Mouse (Mus musculus): ENCODE results near the gene Dhrs13.

The Dhrs13 gene

DNA sequence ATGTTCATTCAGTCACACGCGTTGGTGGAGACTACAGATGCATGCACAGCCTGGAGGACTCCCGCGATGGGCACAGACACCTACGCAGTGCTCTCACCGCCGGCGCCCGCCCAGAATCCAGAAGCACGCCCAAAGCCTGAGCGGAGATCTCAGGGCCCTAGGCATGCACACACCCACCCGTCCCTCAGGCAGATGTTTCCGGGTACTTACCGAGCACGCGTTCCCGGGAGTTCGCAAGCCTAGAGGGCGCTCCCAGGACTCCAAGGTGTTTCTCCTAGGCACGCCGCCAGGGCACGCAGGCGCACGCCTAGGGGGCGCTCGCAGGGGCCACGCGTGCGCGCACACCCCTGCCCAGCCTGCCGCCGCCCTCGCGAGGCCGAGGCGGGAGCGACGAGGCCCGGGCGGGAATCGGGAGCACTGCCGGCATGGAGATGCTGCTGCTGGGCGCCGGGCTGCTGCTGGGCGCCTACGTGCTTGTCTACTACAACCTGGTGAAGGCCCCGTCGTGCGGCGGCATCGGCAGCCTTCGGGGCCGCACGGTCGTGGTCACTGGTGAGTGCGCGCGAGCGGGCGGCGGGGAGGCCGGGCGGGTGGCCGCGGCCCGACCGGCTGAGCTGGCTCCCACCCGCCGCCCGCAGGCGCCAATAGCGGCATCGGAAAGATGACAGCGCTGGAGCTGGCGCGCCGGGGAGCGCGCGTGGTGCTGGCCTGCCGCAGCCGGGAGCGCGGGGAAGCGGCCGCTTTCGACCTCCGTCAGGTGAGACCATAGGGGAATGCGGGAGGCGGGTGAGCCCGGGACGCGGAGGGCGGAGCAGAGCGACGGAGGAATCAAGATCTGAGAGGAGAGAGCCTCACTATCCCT is at the start of gene Dhrs13:
Gene Dhrs13, plus strand, starts transcription at position 334 of the 862 bp plus-strand sequence.
- peak; percentile 96 for DNase-seq (ENCODE audit: low spot score)

DNA sequence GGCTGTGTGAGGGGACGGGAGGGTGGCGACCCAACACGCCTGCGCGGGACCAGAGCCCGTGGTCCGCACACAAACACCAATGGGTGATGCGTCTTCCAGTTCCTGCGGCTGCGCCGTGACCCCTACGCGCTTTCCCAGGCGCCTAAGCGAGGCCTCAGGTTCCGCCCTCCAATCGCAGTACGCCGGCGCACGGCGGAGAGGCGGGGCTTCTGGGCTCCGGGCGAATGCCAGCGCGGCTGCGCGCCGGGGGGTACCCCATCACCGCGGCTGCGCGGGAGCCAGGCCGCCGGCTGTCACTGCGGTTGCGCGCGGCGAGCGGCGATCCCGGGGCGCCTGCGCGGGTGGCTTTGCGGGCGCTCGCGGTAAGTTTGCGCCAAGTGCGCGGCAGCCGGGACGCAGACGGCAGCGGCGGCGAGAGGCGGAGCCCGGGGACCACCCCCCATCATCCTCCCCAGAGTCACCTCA is 49.6 kb upstream of the Dhrs13 start, which contains the start of gene Phf12:
Gene Phf12, plus strand, starts transcription at position 314 of the 465 bp plus-strand sequence.
- DNase-seq (ENCODE audit: low spot score): peak; percentile 99

DNA sequence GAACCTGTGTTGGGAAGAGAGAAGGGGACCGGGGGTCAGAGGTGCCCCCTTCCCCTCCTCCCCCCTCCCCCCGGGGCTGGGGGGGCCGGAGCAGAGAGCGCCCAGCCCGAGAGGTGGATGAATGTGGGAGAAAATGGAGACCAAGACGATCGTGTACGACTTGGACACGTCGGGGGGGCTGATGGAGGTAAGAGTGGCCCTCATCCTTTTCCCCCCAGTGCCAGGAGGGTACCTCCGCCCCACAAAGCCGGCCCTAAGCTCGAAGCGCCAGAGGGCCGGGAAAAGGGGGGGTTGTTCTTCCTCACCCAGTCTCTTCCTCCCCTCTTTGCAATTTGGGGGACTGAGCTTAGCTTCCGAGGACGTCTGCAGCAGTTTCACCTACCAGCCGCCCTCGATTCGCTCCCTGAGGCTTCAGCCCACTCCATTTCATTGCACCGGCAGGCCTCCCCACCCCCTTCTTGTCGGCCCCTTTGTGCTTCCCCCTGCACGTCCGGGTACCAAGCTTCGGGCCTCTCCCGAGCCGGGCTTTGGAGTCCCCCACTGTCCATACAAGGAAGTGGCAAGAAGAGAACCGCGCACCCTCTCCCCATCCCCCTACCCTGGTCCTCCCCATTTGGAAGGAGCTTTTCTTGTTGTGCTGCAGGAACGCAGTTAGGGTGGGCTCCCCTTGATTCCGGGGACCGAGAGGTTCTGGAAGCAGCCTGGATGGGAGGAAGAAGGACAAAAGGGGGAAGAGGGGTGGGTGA is 48.7 kb upstream of the Dhrs13 start:
- peak; percentile 74 for DNase-seq (ENCODE audit: low spot score)

DNA sequence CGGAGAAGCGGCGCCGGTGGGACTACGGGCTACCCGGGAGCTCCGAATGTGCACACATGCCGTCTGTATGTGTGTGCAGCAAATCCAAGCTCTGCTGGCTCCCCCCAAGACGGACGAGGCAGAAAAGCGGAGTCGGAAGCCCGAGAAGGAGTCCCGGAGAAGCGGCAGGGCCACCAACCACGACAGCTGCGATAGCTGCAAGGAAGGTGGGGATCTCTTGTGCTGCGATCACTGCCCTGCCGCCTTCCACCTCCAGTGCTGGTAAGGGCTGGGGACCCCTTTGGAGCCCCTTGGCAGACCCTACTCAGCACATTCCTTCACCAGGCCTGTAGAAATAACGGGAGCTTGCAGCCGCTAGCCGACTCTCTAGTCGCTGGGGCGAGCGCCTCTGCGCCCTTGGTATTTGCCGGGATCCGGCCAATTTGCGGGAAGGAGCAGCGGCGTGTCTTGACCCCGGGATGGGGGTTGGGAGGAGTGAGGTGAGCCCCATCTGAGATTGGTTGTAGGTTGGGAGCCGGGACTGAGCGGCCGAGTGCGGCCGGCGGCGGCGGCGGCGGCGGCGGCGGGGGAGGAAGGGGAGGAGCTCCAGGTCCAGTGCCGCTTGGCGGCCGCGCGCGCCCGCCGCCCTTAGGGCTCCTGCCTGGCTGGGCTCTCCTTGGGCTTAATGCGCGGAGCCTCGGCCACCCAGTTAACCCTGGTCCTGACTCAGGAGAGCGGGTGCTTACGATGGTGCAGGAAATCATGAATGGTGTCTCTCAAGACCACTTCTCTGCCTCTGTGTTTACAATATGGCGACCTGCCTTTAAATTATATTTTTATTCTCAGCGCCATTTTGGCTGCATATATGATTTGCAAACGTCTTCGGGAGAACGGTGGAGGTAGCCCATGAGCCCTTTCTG is 47.9 kb upstream of the Dhrs13 start:
- DNase-seq (ENCODE audit: low spot score): peak; percentile 83

DNA sequence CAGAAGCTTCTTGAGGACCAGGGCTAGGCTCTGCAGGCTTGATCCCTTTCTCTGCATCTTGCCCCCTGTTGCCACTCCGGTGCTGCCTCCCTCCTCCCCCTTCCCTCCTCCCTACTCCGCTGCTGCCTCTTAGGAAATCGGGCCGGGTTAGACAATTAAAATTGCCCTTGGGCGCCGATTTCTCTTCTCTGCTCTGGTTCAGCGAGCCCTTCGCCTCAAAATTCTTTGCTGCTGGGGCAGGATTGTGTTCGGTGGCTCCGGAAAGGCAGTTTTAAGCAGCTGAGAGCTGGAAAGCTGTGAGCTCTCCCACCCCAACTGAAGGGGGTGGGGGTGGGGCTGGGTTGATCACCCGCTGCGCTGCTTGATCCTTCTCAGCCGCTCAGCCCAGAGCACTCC is 47.2 kb upstream of the Dhrs13 start:
- peak; percentile 65 for DNase-seq (ENCODE audit: low spot score)

DNA sequence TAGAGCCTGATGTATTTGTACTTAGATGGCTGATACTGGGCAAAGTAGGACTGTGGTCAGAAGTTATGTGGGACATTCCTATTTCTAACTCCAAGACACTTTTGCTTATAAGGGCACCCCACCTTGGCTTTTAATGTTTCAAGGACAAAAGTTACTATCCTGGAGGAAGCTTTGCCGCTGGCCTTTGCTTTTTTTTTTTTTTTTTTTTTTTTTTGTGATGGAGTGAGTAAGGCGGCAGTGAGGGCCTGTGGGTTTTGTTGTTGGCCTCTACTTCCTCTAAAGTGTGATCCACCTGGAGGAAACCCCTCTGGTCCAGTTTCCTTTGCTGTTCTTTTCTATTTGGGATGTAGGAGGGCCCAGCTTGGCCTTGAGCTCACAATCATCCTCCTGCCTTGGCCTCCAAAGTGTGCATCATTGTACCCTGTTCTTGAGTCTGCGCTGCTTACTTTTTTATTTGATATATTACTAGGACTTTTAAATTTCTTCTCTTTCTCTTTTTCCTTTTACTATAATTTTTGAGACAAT is 46.5 kb upstream of the Dhrs13 start:
- DNase-seq (ENCODE audit: low spot score): no peak

DNA sequence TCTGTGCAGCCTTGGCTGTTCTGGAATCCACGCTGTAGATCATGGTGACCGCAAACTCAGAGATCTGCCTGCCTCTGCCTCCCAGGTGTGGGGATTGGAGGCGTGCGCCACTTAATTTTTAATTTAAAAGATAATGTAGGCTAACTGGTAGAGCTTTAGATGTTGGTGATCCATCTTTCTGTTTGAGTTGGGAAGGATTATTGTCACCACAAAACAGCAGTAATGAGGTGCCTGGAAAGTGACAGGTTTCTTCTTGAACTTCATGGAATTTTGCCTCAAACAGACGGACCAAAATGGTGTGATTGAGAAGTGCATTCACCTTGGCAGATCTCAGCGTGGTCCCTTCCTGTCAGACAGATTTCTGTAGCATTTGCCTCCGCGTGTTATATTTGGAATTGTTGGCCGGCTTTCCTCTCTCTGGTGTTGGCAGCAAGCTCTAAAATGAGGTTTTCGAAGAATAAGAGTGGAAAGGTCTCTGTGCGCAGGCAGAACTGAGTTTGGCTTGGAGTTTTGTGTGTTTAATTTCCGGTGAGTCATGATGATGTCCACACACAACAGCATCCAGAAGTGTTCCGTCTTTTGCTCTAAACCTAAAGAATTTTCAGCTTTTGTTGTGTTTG is 42.9 kb upstream of the Dhrs13 start:
- DNase-seq (ENCODE audit: low spot score): no peak

DNA sequence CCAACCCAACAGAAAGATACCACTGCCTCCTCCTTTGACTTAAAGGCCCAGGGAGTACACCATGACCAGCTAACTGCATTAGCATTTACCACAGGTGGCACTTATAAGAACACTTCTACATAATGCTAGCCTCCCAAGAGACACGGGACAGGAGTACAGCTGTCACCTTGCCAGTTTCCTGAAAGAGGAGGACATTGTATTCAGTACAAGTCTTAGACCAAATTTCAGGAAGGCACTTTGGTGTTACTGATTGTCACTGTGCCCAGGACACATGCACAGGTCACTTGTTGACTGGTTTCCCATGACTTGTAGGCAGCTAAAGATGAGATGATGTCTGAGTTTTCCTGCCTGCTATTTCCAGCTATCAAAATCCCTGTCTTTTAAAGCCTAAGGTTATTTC is 36.5 kb upstream of the Dhrs13 start:
- no peak for DNase-seq (ENCODE audit: low spot score)

DNA sequence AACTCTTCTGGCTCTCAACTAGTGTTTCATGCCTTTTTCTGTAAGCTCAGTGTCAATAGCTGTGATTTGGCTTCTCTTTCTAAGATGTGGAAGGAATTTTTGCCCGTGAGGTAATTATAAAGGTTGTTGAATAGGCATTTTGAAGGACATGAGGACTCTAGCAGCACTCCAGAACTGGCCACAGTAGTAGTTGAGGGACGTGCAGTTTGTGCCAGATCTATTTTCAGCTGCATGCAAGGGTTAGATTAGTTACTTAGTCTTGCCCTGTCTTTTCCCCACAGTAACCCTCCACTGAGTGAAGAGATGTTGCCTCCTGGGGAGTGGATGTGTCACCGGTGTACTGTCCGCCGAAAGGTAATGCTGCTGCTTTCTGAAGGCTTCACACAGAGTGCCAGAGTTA is 25.6 kb upstream of the Dhrs13 start:
- DNase-seq (ENCODE audit: low spot score): no peak

DNA sequence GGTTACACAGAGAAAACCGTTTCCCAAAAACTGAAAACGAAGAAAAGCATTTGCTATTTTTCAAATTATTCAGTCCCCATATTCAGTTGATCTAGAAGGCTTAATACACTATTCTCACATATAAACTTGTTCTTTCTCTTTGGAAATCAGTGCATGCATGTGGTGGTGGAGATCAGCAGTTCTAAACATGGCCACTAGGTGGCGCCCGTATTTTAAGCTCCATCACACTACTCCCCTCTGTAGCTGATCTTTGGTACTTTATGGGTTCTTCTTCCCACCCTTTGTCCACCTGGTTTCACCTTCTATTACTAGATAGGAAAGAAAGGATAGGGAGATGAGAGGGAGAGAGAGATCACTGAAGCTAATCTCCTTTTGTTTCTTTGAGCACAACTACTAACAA is 12.4 kb upstream of the Dhrs13 start:
- DNase-seq (ENCODE audit: low spot score): peak; percentile 85

DNA sequence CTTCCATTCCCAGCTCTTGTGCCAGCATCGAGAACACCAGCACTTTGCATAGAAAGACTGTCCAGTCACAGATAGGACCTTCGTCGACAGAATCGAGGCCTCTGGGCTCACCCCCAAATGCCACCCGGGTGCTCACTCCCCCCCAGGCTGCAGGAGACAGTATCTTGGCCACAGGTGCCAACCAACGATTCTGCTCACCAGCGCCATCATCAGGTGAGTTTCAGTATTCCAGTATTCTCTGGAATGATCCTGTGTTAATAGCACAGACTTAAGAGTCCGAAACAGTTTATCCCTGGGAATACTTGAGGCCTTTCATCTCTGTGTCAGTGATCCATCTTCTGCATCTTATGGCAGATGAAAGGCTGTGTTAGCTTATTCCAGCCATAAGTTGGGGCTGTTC is 8.5 kb upstream of the Dhrs13 start:
- DNase-seq (ENCODE audit: low spot score): peak; percentile 78

DNA sequence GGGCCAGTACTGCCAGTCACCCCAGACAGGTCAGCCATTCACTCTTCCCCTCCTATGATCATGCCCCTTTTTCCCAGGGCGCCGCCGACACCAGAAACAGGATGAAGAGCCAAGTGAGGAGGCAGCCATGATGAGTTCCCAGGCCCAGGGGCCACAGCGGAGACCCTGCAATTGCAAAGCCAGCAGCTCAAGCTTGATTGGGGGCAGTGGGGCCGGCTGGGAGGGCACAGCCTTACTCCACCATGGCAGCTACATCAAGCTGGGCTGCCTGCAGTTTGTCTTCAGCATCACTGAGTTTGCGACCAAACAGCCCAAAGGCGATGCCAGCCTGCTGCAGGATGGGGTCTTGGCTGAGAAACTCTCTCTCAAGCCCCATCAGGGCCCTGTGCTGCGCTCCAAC is 2.8 kb upstream of the Dhrs13 start:
- DNase-seq (ENCODE audit: low spot score): no peak

DNA sequence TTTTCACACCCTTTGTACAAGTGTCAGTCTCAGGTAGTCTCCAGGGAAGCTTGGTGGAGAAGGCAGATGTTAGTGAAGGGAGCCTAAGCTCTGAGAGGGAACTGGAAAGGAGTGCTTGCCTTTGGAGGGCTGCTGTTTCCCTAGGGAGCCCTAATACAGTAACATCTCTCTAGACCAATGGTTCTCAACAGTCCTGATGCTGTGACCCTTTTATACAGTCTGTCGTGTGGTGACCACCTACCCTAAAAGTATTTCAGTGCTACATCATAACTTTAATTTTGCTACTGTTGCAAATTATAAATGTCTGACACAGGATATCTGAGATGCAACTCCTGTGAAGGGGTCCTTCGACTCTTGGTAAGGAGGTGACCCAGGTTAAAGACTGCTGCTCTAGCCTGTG is 1.5 kb upstream of the Dhrs13 start:
- no peak for DNase-seq (ENCODE audit: low spot score)

DNA sequence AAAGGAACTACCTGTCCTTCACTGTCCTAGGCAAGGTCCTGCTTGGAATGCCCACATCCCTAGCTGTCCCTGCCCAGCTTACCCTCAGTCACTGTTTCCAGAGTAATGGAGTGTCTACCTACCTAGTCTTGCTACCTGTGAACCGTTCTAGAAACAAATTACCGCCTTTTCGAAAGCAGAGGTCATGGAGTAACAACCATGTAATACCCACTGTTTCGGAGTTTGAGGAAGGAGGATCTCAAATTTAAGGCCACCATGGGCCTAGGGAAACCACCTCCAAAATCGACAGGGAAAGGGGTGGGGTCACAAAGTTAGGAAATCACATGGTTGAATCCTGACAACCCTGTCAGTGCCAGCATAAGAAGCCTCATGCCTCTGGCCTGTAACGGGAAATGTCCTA is 691 bp upstream of the Dhrs13 start:
- DNase-seq (ENCODE audit: low spot score): no peak

DNA sequence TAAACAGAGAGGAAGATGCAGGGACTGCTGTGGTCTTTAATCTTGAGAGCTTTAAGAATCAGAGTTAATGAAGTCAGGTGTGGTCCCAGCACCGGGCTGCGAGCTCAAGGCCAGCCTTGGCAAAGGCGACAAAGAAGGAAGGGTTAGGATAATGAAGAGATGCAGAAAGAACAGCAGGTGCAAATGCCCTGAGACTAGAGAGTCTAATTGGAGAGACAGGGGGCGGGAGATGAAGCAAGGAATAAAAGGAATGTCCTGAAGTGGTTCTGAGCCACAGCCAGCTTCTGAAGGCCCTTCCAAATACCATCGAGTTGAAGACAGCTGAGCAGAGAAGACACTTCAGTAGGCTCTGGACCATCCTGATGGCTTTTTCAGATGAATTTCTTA is 722 bp downstream of the Dhrs13 start:
- DNase-seq (ENCODE audit: low spot score): no peak

DNA sequence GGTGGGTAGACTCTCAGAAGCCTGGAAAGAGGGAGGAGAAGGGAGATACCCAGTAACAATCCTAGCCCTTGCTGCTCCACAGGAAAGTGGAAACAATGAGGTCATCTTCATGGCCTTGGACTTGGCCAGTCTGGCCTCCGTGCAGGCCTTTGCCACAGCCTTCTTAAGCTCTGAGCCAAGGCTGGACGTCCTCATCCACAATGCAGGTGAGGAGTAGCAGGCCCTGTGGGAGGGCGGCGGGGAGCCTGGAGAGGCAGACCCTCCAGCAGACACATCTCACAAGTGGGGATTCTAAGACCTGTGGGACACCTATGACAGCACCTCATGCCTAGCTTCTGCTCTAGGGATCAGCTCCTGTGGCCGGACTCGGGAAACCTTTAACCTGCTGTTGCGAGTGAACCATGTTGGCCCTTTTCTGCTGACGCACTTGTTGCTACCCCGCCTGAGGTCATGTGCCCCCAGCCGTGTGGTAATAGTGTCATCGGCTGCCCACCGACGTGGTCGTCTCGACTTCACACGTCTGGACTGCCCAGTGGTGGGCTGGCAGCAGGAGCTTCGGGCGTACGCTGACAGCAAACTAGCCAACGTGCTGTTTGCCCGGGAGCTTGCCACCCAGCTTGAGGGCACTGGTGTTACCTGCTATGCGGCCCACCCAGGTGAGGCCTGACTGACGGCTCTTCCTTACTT is 2.0 kb downstream of the Dhrs13 start:
- DNase-seq (ENCODE audit: low spot score): no peak

DNA sequence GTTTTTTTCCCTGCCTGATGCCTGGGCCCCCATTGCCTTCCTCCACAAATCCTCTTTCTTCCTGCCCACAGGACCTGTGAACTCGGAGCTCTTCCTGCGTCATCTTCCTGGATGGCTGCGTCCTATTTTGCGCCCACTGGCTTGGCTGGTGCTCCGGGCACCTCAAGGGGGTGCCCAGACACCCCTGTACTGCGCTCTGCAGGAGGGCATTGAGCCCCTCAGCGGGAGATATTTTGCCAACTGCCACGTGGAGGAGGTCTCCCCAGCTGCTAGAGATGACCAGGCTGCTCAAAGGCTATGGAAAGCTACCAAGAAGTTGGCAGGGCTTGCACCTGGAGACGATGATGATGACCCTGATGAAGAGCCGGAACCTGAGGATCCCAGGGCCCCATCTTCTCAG is 4.7 kb downstream of the Dhrs13 start:
- DNase-seq (ENCODE audit: low spot score): no peak

DNA sequence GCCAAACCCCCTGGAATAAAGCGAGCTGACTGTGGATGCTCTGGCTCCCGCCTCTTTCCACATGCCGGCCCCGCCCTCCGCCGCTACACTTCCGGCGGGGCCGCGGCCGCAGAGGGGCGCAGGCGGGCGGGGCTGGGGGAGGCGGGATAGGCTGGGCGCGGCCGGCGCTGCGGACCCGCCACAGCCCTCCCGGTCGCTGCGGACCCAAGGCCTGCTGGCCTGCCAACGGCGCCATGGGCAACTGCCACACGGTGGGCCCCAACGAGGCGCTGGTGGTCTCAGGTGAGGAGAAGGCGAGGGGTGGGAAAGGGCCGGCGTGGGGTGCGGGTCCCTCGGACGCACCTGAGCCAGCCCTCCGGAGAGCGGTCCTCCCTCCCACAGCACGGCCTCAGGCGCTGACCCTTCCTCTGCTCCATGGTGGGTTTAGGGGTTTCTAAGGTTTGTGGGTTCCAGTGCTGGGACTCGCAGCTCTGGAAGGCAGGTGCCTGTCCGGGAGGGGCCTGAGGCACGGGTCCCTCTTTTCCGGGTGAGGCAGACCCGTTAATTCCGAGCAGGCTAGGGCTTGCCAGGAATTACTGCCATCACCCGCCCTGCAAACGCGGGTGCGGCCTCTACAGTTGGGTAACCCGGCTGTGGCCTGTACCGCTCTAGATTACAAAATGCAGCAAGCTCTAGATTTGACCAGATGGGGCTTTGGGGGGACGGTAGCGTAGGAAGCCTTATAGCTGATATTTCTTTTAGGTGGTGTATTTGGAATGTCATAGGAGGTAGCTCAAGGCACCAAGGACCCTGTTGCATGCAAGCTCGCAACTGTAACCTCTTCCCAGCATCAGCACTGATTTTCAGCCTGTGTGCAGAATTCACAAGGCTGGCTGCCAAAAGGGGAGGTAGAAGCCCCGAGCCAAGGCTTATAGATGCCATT is 6.0 kb downstream of the Dhrs13 start, which contains the start of gene Flot2:
Gene Flot2, plus strand, starts transcription at position 101 of the 922 bp plus-strand sequence.
- DNase-seq (ENCODE audit: low spot score): peak; percentile 84

DNA sequence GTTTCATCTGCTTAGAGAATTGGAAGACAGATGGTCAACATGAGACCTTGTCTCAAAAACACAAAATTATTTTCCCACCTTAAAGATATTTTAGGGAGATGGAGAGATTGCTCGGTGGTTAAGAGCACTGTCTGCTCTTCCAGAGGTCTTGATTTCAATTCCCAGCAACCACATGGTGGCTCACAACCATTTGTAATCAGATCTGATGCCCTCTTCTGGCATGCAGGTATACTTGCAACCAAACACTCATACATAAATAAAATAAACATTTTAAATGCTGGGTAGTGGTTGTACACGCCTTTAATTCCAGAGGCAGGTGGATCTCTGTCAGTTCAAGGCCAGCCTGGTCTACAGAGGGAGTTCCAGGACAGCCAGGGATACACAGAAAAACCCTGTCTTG is 8.8 kb downstream of the Dhrs13 start:
- DNase-seq (ENCODE audit: low spot score): no peak

Measured in testis, postnatal 10 days (tissue).